Mouse (Mus musculus) myocyte (in vitro differentiated cells): ENCODE measurements around the gene Galk1. TPM values are rescaled to one million over a fixed set of nuclear protein-coding genes. Genes with fewer than 3 reads are reported as not detected.

Source experiments
- H3K27me3 ChIP-seq: one replicate; pipeline ENCODE4 v1.6.1; 2011; ENCODE audit not compliant: control insufficient read depth, insufficient read depth, insufficient read length
- H3K36me3 ChIP-seq: one replicate; pipeline ENCODE4 v1.6.1; 2011; ENCODE audit not compliant: control insufficient read depth, insufficient read depth
- H3K4me2 ChIP-seq: one replicate; pipeline ENCODE4 v1.6.1; 2011; ENCODE audit warnings: low read depth, control low read depth
- H3K4me3 ChIP-seq: one replicate; pipeline ENCODE4 v1.5.1; 2011; ENCODE audit warnings: mild to moderate bottlenecking, control low read depth, moderate library complexity
- H3K79me2 ChIP-seq: one replicate; pipeline ENCODE4 v1.6.1; 2011; ENCODE audit not compliant: control insufficient read depth, insufficient read depth
- H3ac ChIP-seq: one replicate; pipeline ENCODE4 v1.6.1; 2011; ENCODE audit not compliant: control insufficient read depth, insufficient read length
- CEBPB ChIP-seq: IDR thresholded peaks from 2 replicates; pipeline ENCODE4 v1.6.1; 2011; ENCODE audit warnings: mild to moderate bottlenecking, moderate library complexity; ENCODE audit not compliant: poor library complexity, insufficient read depth, severe bottlenecking
- E2F4 ChIP-seq: IDR thresholded peaks from one replicate; pipeline ENCODE4 v1.6.1; 2011; ENCODE audit warnings: mild to moderate bottlenecking, control low read depth, moderate library complexity; ENCODE audit not compliant: insufficient read depth
- MAX ChIP-seq: IDR thresholded peaks from one replicate; pipeline ENCODE4 v1.6.1; 2011; ENCODE audit warnings: low read depth, mild to moderate bottlenecking, control low read depth
- MYOD1 ChIP-seq, 3 experiments: IDR thresholded peaks; one replicate each; pipeline ENCODE4 v1.6.1; 2011; ENCODE audit warnings: control low read depth in 2 of 3, low read depth in 2 of 3, mild to moderate bottlenecking in 2 of 3, moderate library complexity in 1 of 3; ENCODE audit not compliant: insufficient read length in 2 of 3, control insufficient read depth in 1 of 3
- MYOG ChIP-seq, 3 experiments: IDR thresholded peaks; one replicate each; pipeline ENCODE4 v1.6.1; 2011; ENCODE audit warnings: control low read depth in 2 of 3, low read depth in 2 of 3, mild to moderate bottlenecking in 2 of 3; ENCODE audit not compliant: insufficient read length in 2 of 3, control insufficient read depth in 1 of 3, insufficient read depth in 1 of 3
- POLR2A ChIP-seq: IDR thresholded peaks from one replicate; pipeline ENCODE4 v1.6.1; 2011; ENCODE audit warnings: low read depth, mild to moderate bottlenecking, control low read depth, moderate library complexity; ENCODE audit not compliant: insufficient read length
- POLR2AphosphoS2 ChIP-seq: IDR thresholded peaks from one replicate; pipeline ENCODE4 v1.6.1; 2011; ENCODE audit warnings: low read depth, control low read depth; ENCODE audit not compliant: insufficient read length
- REST ChIP-seq: IDR thresholded peaks from one replicate; pipeline ENCODE4 v1.6.1; 2011; ENCODE audit warnings: mild to moderate bottlenecking, control low read depth, moderate library complexity; ENCODE audit not compliant: insufficient read depth, insufficient read length
- SRF ChIP-seq: IDR thresholded peaks from one replicate; pipeline ENCODE4 v1.6.1; 2011; ENCODE audit warnings: low read depth; ENCODE audit not compliant: control insufficient read depth, insufficient read length
- TCF12 ChIP-seq: IDR thresholded peaks from one replicate; pipeline ENCODE4 v1.6.1; 2011; ENCODE audit warnings: mild to moderate bottlenecking, control low read depth; ENCODE audit not compliant: poor library complexity, insufficient read depth, severe bottlenecking
- TCF3 ChIP-seq: IDR thresholded peaks from one replicate; pipeline ENCODE4 v1.6.1; 2011; ENCODE audit warnings: low read depth, control low read depth; ENCODE audit not compliant: insufficient read length
- USF1 ChIP-seq: IDR thresholded peaks from one replicate; pipeline ENCODE4 v1.6.1; 2011; ENCODE audit warnings: low read depth, mild to moderate bottlenecking, control low read depth, moderate library complexity
- polyA plus RNA-seq: library from polyadenylated mRNA; unstranded; fragments of >200 nt; fragmentation: generic; extraction: Trizol; gene quantifications from one replicate; pipeline ENCODE4 v1.2.1, GENCODE M21; 2012; ENCODE audit warnings: missing spikeins

The Galk1 gene
- polyA plus RNA-seq, 1 experiment = 172 TPM

DNA sequence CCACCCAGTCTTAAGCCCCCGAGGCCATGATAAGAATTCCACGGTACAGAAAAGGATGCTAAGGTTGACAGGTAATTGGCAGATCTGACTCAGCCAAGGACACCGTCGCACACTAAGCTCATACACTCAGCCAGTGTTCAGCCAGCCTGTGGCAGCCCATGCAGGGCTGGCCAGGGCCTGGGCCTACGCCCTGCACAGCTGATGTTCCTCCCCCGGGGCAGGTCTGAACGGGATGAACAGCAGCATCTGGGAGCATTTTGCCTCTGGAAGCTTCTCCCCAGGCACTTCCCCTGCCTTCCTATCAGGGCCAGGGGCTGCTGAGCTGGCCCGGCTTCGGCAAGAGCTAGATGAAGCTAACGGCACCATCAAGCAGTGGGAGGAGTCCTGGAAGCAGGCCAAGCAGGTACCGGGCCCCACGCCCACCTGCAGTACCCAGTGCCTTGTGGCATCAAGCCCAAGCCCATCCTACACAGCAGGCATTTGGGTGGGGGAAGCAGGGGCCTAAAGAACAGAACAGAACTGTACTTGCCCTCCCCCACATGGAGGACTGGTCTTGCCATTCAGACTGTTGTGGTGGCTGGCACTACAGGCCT lies 45.6 kb upstream of the Galk1 start:
- H3K4me2 ChIP-seq = no peak overlapping the region

DNA sequence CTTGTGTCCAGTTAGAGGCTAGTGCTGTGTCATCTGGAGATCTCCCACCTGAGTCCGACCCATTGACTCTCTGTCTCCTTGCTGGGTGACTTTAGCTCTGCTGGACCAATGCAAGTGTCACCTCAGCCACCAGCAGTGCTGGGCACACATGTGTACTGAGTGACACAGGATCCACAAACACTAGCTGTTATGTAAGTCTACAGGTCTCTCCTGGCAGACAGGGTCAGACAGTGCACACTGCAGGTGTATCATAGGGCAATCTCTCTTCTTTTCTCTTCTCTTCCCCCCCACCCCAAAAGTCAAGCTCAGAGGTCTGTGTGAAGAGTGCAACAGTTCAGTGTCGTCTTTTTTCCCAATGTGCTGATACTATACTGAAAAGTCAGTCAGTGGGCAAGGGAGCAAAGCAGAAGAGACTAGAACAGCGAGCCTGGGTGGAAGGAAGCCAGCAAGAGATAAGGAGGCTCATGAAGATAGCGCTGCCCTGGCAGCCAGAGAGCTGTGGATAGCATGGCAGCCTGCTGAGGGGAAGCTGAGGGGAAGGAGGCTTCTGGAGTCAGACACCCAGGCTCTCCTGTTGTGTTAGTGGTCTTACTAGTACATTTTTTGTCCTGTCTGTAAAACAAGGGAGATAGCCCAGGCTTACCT lies 44.8 kb upstream of the Galk1 start:
- H3K4me2 ChIP-seq = no peak overlapping the region
- no peak overlapping the region for H3ac ChIP-seq
- H3K27me3 ChIP-seq = no peaks in the 10 kb centered on the region
- no peak overlapping the region for H3K4me3 ChIP-seq
- TF ChIP-seq SRF (no peak), TCF3 (no peak), TCF12 (no peak), MYOG (IDR thresholded peaks at IDR 0.05; ENCODE audit: control insufficient read depth in 1 of 3, insufficient read depth in 1 of 3, insufficient read length in 2 of 3, low read depth in 2 of 3) (no peak), MYOD1 (IDR thresholded peaks at IDR 0.05; ENCODE audit: control insufficient read depth in 1 of 3, insufficient read length in 2 of 3, low read depth in 2 of 3) (no peak)
- peaks cover 27% of the 10 kb centered on the region for H3K36me3 ChIP-seq
- no peaks in the 10 kb centered on the region for H3K79me2 ChIP-seq

More for the DNA sequence above, 45.6 kb upstream of the Galk1 start:
- Histone ChIP-seq H3K79me2 (no peaks in the 10 kb centered on the region), H3ac (no peak overlapping the region), H3K36me3 (peaks cover 20% of the 10 kb centered on the region), H3K4me3 (no peak overlapping the region), H3K27me3 (no peaks in the 10 kb centered on the region)
- TF ChIP-seq MYOD1 (IDR thresholded peaks at IDR 0.05; ENCODE audit: control insufficient read depth in 1 of 3, insufficient read length in 2 of 3, low read depth in 2 of 3) (no peak), MAX (no peak), REST (no peak), SRF (no peak), TCF3 (no peak), USF1 (no peak), E2F4 (no peak), POLR2A (no peak), TCF12 (no peak)

DNA sequence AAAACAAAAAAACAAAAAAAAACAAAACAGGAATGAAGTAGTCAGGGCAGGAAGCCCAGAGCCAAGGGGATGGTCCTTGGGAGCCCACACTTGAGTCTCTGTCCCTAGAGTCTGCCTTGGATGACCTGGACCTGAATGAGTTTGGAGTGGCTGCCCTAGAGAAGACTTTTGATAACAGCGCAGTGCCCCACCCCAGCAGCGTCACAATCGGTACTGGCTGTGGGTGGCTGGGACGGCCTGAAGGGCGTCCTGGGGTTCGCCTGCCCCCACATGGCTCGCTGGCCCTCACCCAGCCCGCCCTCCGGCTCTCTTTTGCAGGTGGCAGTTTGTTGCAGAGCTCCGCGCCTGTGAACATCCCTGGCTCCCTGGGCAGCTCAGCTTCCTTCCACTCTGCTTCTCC lies 43.4 kb upstream of the Galk1 start:
- H3K27me3 ChIP-seq = no peaks in the 10 kb centered on the region
- peaks cover 33% of the 10 kb centered on the region for H3K36me3 ChIP-seq
- TF ChIP-seq TCF12 (no peak), TCF3 (no peak), MAX (no peak), MYOD1 (IDR thresholded peaks at IDR 0.05; ENCODE audit: control insufficient read depth in 1 of 3, insufficient read length in 2 of 3, low read depth in 2 of 3) (no peak), REST (no peak), CEBPB (no peak), POLR2A (no peak), MYOG (IDR thresholded peaks at IDR 0.05; ENCODE audit: control insufficient read depth in 1 of 3, insufficient read depth in 1 of 3, insufficient read length in 2 of 3, low read depth in 2 of 3) (no peak), USF1 (no peak), E2F4 (no peak), SRF (no peak), POLR2AphosphoS2 (no peak)
- no peaks in the 10 kb centered on the region for H3K79me2 ChIP-seq
- H3K4me3 ChIP-seq = no peak overlapping the region
- H3ac ChIP-seq = no peak overlapping the region
- H3K4me2 ChIP-seq = no peak overlapping the region

DNA sequence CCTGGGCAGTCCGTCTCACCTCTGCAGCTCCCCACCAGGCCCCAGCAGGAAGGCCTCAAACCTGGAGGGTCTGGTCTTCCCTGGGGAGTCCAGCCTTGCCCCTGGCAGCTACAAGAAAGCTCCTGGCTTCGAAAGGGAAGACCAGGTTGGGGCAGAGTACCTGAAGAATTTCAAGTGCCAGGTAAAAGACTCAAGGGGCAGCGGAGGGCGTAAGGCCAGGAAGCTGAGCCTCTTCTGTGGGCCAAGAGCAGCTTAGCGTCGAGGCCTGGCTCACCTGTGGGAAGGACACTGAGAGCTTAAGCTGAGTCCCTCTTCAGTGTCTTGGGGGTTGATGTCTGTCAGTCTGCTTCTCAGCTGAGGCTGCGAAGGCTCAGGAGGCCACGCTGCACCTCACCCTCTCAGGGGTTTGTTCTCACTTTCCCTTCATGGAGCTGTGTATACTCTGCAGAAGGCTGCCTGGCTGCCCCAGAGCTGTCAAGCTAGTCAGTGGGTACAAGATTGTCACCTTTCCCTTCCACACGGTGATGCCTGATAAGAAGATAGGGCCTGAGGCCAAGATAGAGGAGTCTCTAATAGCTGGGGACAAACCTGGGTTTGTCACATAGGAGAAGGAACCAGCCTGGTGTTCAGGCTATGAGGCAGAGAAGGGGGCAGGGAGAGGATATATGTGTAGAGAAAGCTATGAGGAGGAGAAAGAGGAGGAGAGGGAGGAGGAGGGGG lies 41.2 kb upstream of the Galk1 start:
- no peak overlapping the region for H3K4me2 ChIP-seq

More for the DNA sequence above, 41.2 kb upstream of the Galk1 start:
- Histone ChIP-seq H3K27me3 (no peaks in the 10 kb centered on the region), H3ac (no peak overlapping the region), H3K4me3 (no peak overlapping the region), H3K79me2 (no peaks in the 10 kb centered on the region), H3K36me3 (peaks cover 34% of the 10 kb centered on the region)
- TF ChIP-seq MYOD1 (IDR thresholded peaks at IDR 0.05; ENCODE audit: control insufficient read depth in 1 of 3, insufficient read length in 2 of 3, low read depth in 2 of 3) (no peak), MYOG (IDR thresholded peaks at IDR 0.05; ENCODE audit: control insufficient read depth in 1 of 3, insufficient read depth in 1 of 3, insufficient read length in 2 of 3, low read depth in 2 of 3) (no peak), USF1 (no peak), MAX (no peak), SRF (no peak), TCF12 (no peak), CEBPB (no peak), POLR2AphosphoS2 (no peak), E2F4 (no peak), REST (no peak), TCF3 (no peak), POLR2A (no peak)
